Mouse (Mus musculus) bone marrow, adult 2 months (tissue): ENCODE results near the gene Rab26.

Experiments
- CTCF ChIP-seq: fragments of 200-500 bp; IDR thresholded peaks from 2 replicates; pipeline ENCODE4 v1.5.1; 2011; ENCODE audit warnings: low read length, control low read depth; ENCODE audit not compliant: control insufficient read depth, insufficient read depth
- POLR2A ChIP-seq: fragments of 200-500 bp; IDR thresholded peaks from 2 replicates; pipeline ENCODE4 v1.6.1; 2011; ENCODE audit warnings: low read depth, mild to moderate bottlenecking, control low read depth, low read length, borderline replicate concordance; ENCODE audit not compliant: control insufficient read depth

DNA sequence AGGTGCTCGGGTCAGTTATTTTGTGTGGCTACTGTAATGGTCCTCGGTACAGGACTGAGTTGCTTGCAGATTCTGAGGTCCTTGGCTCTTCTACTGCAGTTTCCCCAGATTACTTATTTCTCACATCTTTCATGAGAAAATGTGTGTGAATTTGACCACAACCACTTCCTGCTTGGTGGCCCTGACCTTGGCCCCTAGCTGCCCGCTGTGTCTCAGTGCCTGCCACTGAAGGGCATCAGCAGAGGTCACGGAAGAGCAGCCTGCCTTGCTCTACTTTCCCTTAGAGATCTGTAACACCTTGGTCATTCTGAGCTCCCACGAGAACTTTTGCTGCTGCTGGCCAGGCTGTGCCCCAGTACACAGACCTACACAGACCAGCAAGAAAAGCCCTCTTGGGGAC is 29.6 kb upstream of the Rab26 start:
- TF ChIP-seq CTCF, result no peak
- TF ChIP-seq POLR2A, result no peak
